8 mouse cellular contexts compared by ENCODE assay signal in the genomic region with DNA sequence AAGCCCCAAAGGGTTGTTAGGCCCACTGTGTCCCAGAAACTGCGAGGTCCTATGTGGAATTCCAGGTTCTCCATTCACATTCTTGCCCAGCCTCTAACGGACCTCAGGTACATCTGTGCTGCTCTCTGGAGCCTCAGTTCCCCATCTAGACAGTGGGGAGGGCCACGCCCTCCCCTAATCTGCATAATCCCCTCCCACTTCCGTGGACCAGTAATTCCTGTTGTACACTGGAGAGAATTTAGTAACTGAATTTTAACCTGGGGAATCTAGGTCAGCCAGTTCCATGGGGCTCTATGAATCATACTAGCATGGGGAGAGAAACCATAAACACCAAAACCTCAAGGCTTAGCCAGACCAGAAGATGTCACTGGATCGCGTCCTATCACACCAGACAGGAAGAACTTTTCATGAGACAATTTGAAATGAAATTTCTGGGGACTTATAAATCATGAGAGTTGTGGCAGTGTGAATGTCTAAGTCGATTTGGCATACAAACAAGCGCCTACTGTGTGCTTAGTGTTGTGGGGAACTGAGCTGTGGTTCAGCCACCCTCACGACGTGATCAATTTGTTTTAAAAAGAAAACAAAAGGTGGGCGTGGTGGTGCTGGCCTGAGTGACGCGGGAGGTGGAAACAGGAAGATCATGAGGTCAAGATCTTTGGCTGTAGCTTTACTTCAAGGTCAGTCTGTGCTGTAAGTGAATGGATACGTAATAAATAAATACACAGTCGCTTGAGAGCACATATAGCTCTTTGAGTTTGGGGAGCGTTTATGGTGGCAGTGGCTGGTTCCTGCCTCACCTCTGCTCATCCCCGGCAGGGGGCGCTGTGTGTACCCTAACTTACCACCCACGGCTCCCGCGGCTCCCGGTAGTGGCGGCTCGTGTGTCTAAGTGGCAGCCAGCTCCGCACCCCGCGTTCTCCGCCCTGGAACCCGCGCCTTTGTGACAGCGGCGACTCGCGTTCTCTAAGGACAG. TPM values are rescaled to one million over a fixed set of nuclear protein-coding genes. Genes with fewer than 3 reads are reported as not detected.
DNase-seq lines count a peak whose midpoint lies in the region; ATAC-seq lines count a peak whose summit lies in the region.

No protein-coding gene starts in this region.

- H3K4me1 ChIP-seq in intestine, embryonic 14.5 days (replicated peaks; ENCODE audit: control insufficient read depth, insufficient read depth, low read length) = peaks cover 9% of the 10 kb centered on the region

- no peak overlapping the region for H3K27ac ChIP-seq in intestine, embryonic 14.5 days (ENCODE audit: low read depth)

- no peaks in the 10 kb centered on the region for H3K27me3 ChIP-seq in intestine, embryonic 14.5 days (replicated peaks; ENCODE audit: control insufficient read depth, insufficient read depth, low read length)

- 11% methylated on average over 34 of the region's 34 CpGs for WGBS in intestine, embryonic 14.5 days

- no peak overlapping the region for H3K9ac ChIP-seq in intestine, embryonic 14.5 days (ENCODE audit: low read length)

- H3K36me3 ChIP-seq in intestine, embryonic 14.5 days (ENCODE audit: control insufficient read depth, insufficient read depth, low read length) = no peaks in the 10 kb centered on the region

- peak overlapping the region; percentile 28 for H3K4me3 ChIP-seq in intestine, embryonic 14.5 days (ENCODE audit: low read depth, low read length)

- H3K9me3 ChIP-seq in intestine, embryonic 14.5 days (ENCODE audit: control insufficient read depth, low read length) = no peaks in the 10 kb centered on the region

- peak overlapping the region; percentile 79 for H3K4me2 ChIP-seq in intestine, embryonic 14.5 days (ENCODE audit: low read length)

- DNase-seq in adrenal gland, adult (ENCODE audit: inconsistent age in 2 of 2, low spot score in 1 of 2) = peak; percentile 87 to 95
- DNase-seq in embryo, embryonic 11 days = peak; percentile 89
- peak; percentile 80 for DNase-seq in gastrocnemius, postnatal 25 days
- DNase-seq in intestine, embryonic 14.5 days (ENCODE audit: low spot score) = peak; percentile 94
- peak; percentile 83 for DNase-seq in left cerebral cortex, postnatal 25 days (ENCODE audit: low spot score in 2 of 2)
- DNase-seq in mesoderm, embryonic 11.5 days (ENCODE audit: low read depth, low spot score) = peak; percentile 87
- DNase-seq in right cerebral cortex, postnatal 25 days = peak; percentile 78
- peak; percentile 79 to 87 for DNase-seq in urinary bladder, postnatal 36 days (ENCODE audit: low spot score in 2 of 2)

- intact Hi-C loops in left cerebral cortex, postnatal 25 days (cut with DNase I) = loop anchor here (1.0 to 5.0 kb wide), 4 partner anchors 27 to 261 kb away; a partner anchor contains a TSS

- no peak; the same call in 1 of the 2 replicates for ATAC-seq in intestine, embryonic 14.5 days (replicated peaks; ENCODE audit: low FRiP score, low TSS enrichment, low read depth)

RNA-seq across cellular contexts. Expression of a gene that starts 9.3 kb away (rescaled TPM):
- total RNA-seq in gastrocnemius, postnatal 25 days (2021) = not detected
- polyA plus RNA-seq in intestine, embryonic 14.5 days (2014; fragmentation: Nextera tagmentation; extraction: Ambion mirVana) = 0.32 TPM in 1 of 2 replicates, not detected in the other
- total RNA-seq in left cerebral cortex, postnatal 25 days (2021) = under 1 TPM; 0.48 to 0.82 TPM

RNA-seq across cellular contexts. Expression of a gene that starts 26.7 kb away (rescaled TPM):
- total RNA-seq in gastrocnemius, postnatal 25 days (2021) = 100 to 1,000 TPM; 111 to 125 TPM
- 259 and 270 TPM in 2 replicates for polyA plus RNA-seq in intestine, embryonic 14.5 days (2014; fragmentation: Nextera tagmentation; extraction: Ambion mirVana)
- total RNA-seq in left cerebral cortex, postnatal 25 days (2021) = 100 to 1,000 TPM; 169 to 202 TPM

RNA-seq across cellular contexts. Expression of a gene that starts 30.6 kb away (rescaled TPM):
- 1,000 to 10,000 TPM in 1 of 2 experiments, 100 to 1,000 TPM in 1; 354 to 1,320 TPM for total RNA-seq in gastrocnemius, postnatal 25 days (2021)
- polyA plus RNA-seq in intestine, embryonic 14.5 days (2014; fragmentation: Nextera tagmentation; extraction: Ambion mirVana) = not detected in 2 replicates
- not detected for total RNA-seq in left cerebral cortex, postnatal 25 days (2021)

Comparison
In these comparisons a context has a peak if more than half of its experiments do, and no peak if none do; other contexts are left out.
1. RNA of a gene that starts 30.6 kb away (total RNA-seq): 354 to 1,320 TPM in gastrocnemius, postnatal 25 days; not detected in left cerebral cortex, postnatal 25 days; every median in the first group is over 100 times any median in the second.
2. Peak in every context shown above with its lines, with median percentiles within 50 percentile points of each other: DNase-seq.